Mouse (Mus musculus): ENCODE measurements around the gene Tango6.
"Not testable (repeated sequence)": the region's sequence is repeated elsewhere in the genome, so short reads cannot be mapped to it uniquely, and the experiment has no call there.

Gene Tango6

GRCm38 (mm10) chr8:106736861-106737662 is 54.2 kb downstream of the Tango6 start:
- in situ Hi-C loops (cut with MboI; ENCODE audit: unreplicated experiment in 2 of 2) = no loop called here

- in situ Hi-C loops (cut with MboI; ENCODE audit: unreplicated experiment in 2 of 2) = no loop called here
Observed at GRCm38 (mm10) chr8:106737846-106738245, 55.0 kb downstream of the Tango6 start.

GRCm38 (mm10) chr8:106742321-106742720 is 59.5 kb downstream of the Tango6 start:
- in situ Hi-C loops (cut with MboI; ENCODE audit: unreplicated experiment in 2 of 2) = no loop called here

- in situ Hi-C loops (cut with MboI; ENCODE audit: unreplicated experiment in 2 of 2) = no loop called here
Observed at GRCm38 (mm10) chr8:106743361-106743760, 60.5 kb downstream of the Tango6 start.

GRCm38 (mm10) chr8:106753436-106753835 is 70.6 kb downstream of the Tango6 start:
- in situ Hi-C loops (cut with MboI; ENCODE audit: unreplicated experiment in 2 of 2) = no loop called here

GRCm38 (mm10) chr8:106761317-106761716 is 78.4 kb downstream of the Tango6 start:
- in situ Hi-C loops (cut with MboI; ENCODE audit: unreplicated experiment in 2 of 2) = no loop called here

GRCm38 (mm10) chr8:106761867-106762523 is 79.1 kb downstream of the Tango6 start:
- in situ Hi-C loops (cut with MboI; ENCODE audit: unreplicated experiment in 2 of 2) = no loop called here

- in situ Hi-C loops (cut with MboI; ENCODE audit: unreplicated experiment in 2 of 2) = no loop called here
Observed at GRCm38 (mm10) chr8:106764529-106764928, 81.7 kb downstream of the Tango6 start.

- in situ Hi-C loops (cut with MboI; ENCODE audit: unreplicated experiment in 2 of 2) = no loop called here
Observed at GRCm38 (mm10) chr8:106765570-106765969, 82.7 kb downstream of the Tango6 start.

- in situ Hi-C loops (cut with MboI; ENCODE audit: unreplicated experiment in 2 of 2) = no loop called here
Observed at GRCm38 (mm10) chr8:106766736-106767135, 83.9 kb downstream of the Tango6 start.

- in situ Hi-C loops (cut with MboI; ENCODE audit: unreplicated experiment in 2 of 2) = no loop called here
Observed at GRCm38 (mm10) chr8:106769147-106769805, 86.4 kb downstream of the Tango6 start.

GRCm38 (mm10) chr8:106770596-106771179 is 87.8 kb downstream of the Tango6 start:
- in situ Hi-C loops (cut with MboI; ENCODE audit: unreplicated experiment in 2 of 2) = no loop called here

- in situ Hi-C loops (cut with MboI; ENCODE audit: unreplicated experiment in 2 of 2) = no loop called here
Observed at GRCm38 (mm10) chr8:106772094-106772493, 89.2 kb downstream of the Tango6 start.

- in situ Hi-C loops (cut with MboI; ENCODE audit: unreplicated experiment in 2 of 2) = no loop called here
Observed at GRCm38 (mm10) chr8:106772501-106772900, 89.6 kb downstream of the Tango6 start.

GRCm38 (mm10) chr8:106774567-106775320 is 91.9 kb downstream of the Tango6 start:
- in situ Hi-C loops (cut with MboI; ENCODE audit: unreplicated experiment in 2 of 2) = no loop called here

GRCm38 (mm10) chr8:106789623-106790022 is 106.8 kb downstream of the Tango6 start:
- in situ Hi-C loops (cut with MboI; ENCODE audit: unreplicated experiment in 2 of 2) = no loop called here

GRCm38 (mm10) chr8:106794820-106795219 is 112.0 kb downstream of the Tango6 start:
- in situ Hi-C loops (cut with MboI; ENCODE audit: unreplicated experiment in 2 of 2) = no loop called here

GRCm38 (mm10) chr8:106799821-106800220 is 117.0 kb downstream of the Tango6 start:
- in situ Hi-C loops (cut with MboI; ENCODE audit: unreplicated experiment in 2 of 2) = no loop called here

- in situ Hi-C loops (cut with MboI; ENCODE audit: unreplicated experiment in 2 of 2) = no loop called here
Observed at GRCm38 (mm10) chr8:106801261-106801660, 118.4 kb downstream of the Tango6 start.

- in situ Hi-C loops (cut with MboI; ENCODE audit: unreplicated experiment in 2 of 2) = not testable (repeated sequence)
Observed at GRCm38 (mm10) chr8:106802384-106803137, 119.7 kb downstream of the Tango6 start.

Data from v-Abl transformed pro-B cells (cell line).